In the genomic region with DNA sequence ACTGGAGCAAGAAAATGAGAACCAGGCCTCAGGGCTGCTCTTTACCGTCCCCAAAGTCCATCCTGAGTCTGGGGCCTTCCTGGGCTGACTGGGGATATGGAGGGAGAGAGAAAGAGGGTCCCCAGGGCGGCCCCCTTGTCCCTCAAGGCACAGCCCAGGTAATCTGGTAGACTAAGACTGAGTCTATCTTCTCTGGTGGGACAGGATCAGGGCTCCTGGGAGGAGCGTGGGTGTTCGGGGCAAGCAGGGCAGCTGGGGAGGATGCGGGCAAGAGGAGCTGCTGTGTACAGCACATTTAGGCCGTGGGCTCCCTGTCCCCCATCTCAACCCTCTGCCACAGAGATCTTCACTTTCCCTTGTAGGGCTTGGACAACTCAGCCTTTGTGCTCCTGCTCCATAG, we compare ENCODE assay signal across 12 mouse cellular contexts. TPM values are rescaled to one million over a fixed set of nuclear protein-coding genes. Genes with fewer than 3 reads are reported as not detected.
DNase-seq lines count a peak whose midpoint lies in the region; ATAC-seq and TF ChIP-seq lines count a peak whose summit lies in the region.
"Had no signal": no experiment of that assay in that cellular context is flagged by ENCODE, and none has a peak within 500 bp of the region (broad histone marks: within the 10 kb centered on the region; RNA-seq: fewer than 3 reads in every experiment).

No protein-coding gene starts in this region.

- peaks cover 58% of the 10 kb centered on the region for H3K4me1 ChIP-seq in kidney, postnatal 0 days (replicated peaks; ENCODE audit: insufficient read depth, low read length)
- peaks cover 31% of the 10 kb centered on the region for H3K4me1 ChIP-seq in forebrain, embryonic 14.5 days (ENCODE audit: control insufficient read depth, insufficient read depth, low read length)
- H3K4me1 ChIP-seq in intestine, embryonic 16.5 days (ENCODE audit: control insufficient read depth, insufficient read depth, low read length): peaks cover 67% of the 10 kb centered on the region
- peaks cover 77% of the 10 kb centered on the region for H3K4me1 ChIP-seq in neural tube, embryonic 12.5 days

- H3K27me3 ChIP-seq in kidney, postnatal 0 days (ENCODE audit: insufficient read depth, low read length): no peaks in the 10 kb centered on the region
- H3K27me3 ChIP-seq in forebrain, embryonic 14.5 days (replicated peaks; ENCODE audit: control insufficient read depth, insufficient read depth, low read length): no peaks in the 10 kb centered on the region
- H3K27me3 ChIP-seq in intestine, embryonic 16.5 days (replicated peaks; ENCODE audit: control insufficient read depth, insufficient read depth, low read length): no peaks in the 10 kb centered on the region
- no peaks in the 10 kb centered on the region; the same call in 1 of the 2 replicates for H3K27me3 ChIP-seq in neural tube, embryonic 12.5 days (replicated peaks)

- no peak for ATAC-seq in kidney, postnatal 0 days (replicated peaks; ENCODE audit: low FRiP score, low read depth)
- no peak for ATAC-seq in forebrain, embryonic 14.5 days
- ATAC-seq in intestine, embryonic 16.5 days: no peak
- no peak for ATAC-seq in neural tube, embryonic 12.5 days (ENCODE audit: low FRiP score, low read depth)

- H3K4me2 ChIP-seq in kidney, postnatal 0 days (ENCODE audit: low read length): peak overlapping the region; percentile 97
- peak overlapping the region; percentile 94 for H3K4me2 ChIP-seq in forebrain, embryonic 14.5 days (ENCODE audit: low read length)
- peak overlapping the region; percentile 92 for H3K4me2 ChIP-seq in intestine, embryonic 16.5 days (ENCODE audit: low read depth, low read length)
- peak overlapping the region; percentile 91 for H3K4me2 ChIP-seq in neural tube, embryonic 12.5 days (replicated peaks)

- TF ChIP-seq CTCF in kidney, postnatal 0 days (IDR thresholded peaks at IDR 0.05; ENCODE audit: low read depth): no peak

- intact Hi-C loops in left cerebral cortex, postnatal 14 days (cut with DNase I): loop anchor here (10.0 kb wide), 1 partner anchor 94 kb away; no protein-coding TSS in a partner anchor

- H3K9me3 ChIP-seq in kidney, postnatal 0 days (replicated peaks; ENCODE audit: low read length): no peaks in the 10 kb centered on the region
- no peaks in the 10 kb centered on the region for H3K9me3 ChIP-seq in forebrain, embryonic 14.5 days (replicated peaks; ENCODE audit: control insufficient read depth, low read length)
- H3K9me3 ChIP-seq in intestine, embryonic 16.5 days (ENCODE audit: control insufficient read depth, low read length): no peaks in the 10 kb centered on the region
- H3K9me3 ChIP-seq in neural tube, embryonic 12.5 days: no peaks in the 10 kb centered on the region

- peak overlapping the region; percentile 98 for H3K9ac ChIP-seq in kidney, postnatal 0 days (ENCODE audit: low read depth, low read length)
- H3K9ac ChIP-seq in forebrain, embryonic 14.5 days (ENCODE audit: low read length): peak overlapping the region; percentile 91
- peak overlapping the region; percentile 100 for H3K9ac ChIP-seq in intestine, embryonic 16.5 days (ENCODE audit: low read depth, low read length)
- H3K9ac ChIP-seq in neural tube, embryonic 12.5 days: no peak overlapping the region

- H3K4me3 ChIP-seq in kidney, postnatal 0 days (replicated peaks; ENCODE audit: low read depth, low read length): peak overlapping the region; percentile 93
- H3K4me3 ChIP-seq in forebrain, embryonic 14.5 days (ENCODE audit: low read depth, low read length): no peak overlapping the region
- peak overlapping the region; percentile 94 for H3K4me3 ChIP-seq in intestine, embryonic 16.5 days (ENCODE audit: low read length)
- H3K4me3 ChIP-seq in neural tube, embryonic 12.5 days: no peak overlapping the region; the same call in 1 of the 2 replicates

- peaks cover 6% of the 10 kb centered on the region; the same call in 1 of the 2 replicates for H3K36me3 ChIP-seq in kidney, postnatal 0 days (ENCODE audit: insufficient read depth, low read length)
- peaks cover 24% of the 10 kb centered on the region; the same call in 1 of the 2 replicates for H3K36me3 ChIP-seq in forebrain, embryonic 14.5 days (ENCODE audit: control insufficient read depth, insufficient read depth, low read length)
- H3K36me3 ChIP-seq in intestine, embryonic 16.5 days (ENCODE audit: control insufficient read depth, insufficient read depth, low read length): peaks cover 18% of the 10 kb centered on the region; the same call in 1 of the 2 replicates
- peaks cover 10% of the 10 kb centered on the region; the same call in 1 of the 2 replicates for H3K36me3 ChIP-seq in neural tube, embryonic 12.5 days
- H3K36me3 ChIP-seq: G1E had no signal

- H3K27ac ChIP-seq in kidney, postnatal 0 days: peak overlapping the region; percentile 43
- H3K27ac ChIP-seq in forebrain, embryonic 14.5 days (ENCODE audit: low read depth, low read length): no peak overlapping the region
- peak overlapping the region; percentile 94 for H3K27ac ChIP-seq in intestine, embryonic 16.5 days (ENCODE audit: low read length)
- H3K27ac ChIP-seq in neural tube, embryonic 12.5 days: no peak overlapping the region

- no peak for DNase-seq in kidney, postnatal 0 days (ENCODE audit: low spot score)
- DNase-seq in kidney, postnatal 14 days: no peak
- DNase-seq in forebrain, embryonic 14.5 days (ENCODE audit: low spot score): no peak
- DNase-seq in left cerebral cortex, postnatal 14 days (ENCODE audit: low spot score in 2 of 2): no peak
- DNase-seq in gastrocnemius, postnatal 25 days: no peak
- no peak for DNase-seq in spleen, postnatal 14 days (ENCODE audit: low spot score in 2 of 2)
- DNase-seq: lung, adult 2 months; thymus, postnatal 4 days had no signal

- 45% methylated on average over 6 of the region's 6 CpGs for WGBS in kidney, postnatal 0 days
- 46% methylated on average over 6 of the region's 6 CpGs for WGBS in forebrain, embryonic 14.5 days
- whole genome bisulfite sequencing in intestine, embryonic 16.5 days: 61% methylated on average over 6 of the region's 6 CpGs
- 71% methylated on average over 6 of the region's 6 CpGs for WGBS in neural tube, embryonic 12.5 days

RNA-seq across cellular contexts. Expression of a gene that starts 3.6 kb away (rescaled TPM):
- polyA plus RNA-seq in kidney, postnatal 0 days (2015; fragmentation: Nextera tagmentation; extraction: Ambion mirVana): 28.5 and 29.1 TPM in 2 replicates
- 6.9 and 9.0 TPM in 2 replicates for polyA plus RNA-seq in forebrain, embryonic 14.5 days (2014; fragmentation: Nextera tagmentation; extraction: Ambion mirVana)
- polyA plus RNA-seq in intestine, embryonic 16.5 days (2015; fragmentation: Nextera tagmentation; extraction: Ambion mirVana): 18.3 and 18.7 TPM in 2 replicates
- polyA plus RNA-seq in neural tube, embryonic 12.5 days (2016; fragmentation: Nextera tagmentation; extraction: Ambion mirVana): 10.8 and 11.3 TPM in 2 replicates
- total RNA-seq in left cerebral cortex, postnatal 14 days (2021): 10 to 100 TPM; 15.6 to 20.2 TPM
- 10 to 100 TPM; 51.3 to 98.7 TPM for total RNA-seq in gastrocnemius, postnatal 25 days (2021)
- total RNA-seq: G1E; hematopoietic stem cell, adult 5-6 weeks had no signal
- polyA plus RNA-seq: G1E had no signal

Comparison
In these comparisons a context has a peak if more than half of its experiments do, and no peak if none do; other contexts are left out.
1. H3K27ac ChIP-seq: peak in kidney, postnatal 0 days (single experiment) and intestine, embryonic 16.5 days (single experiment); none in forebrain, embryonic 14.5 days (single experiment) and neural tube, embryonic 12.5 days (single experiment).
2. H3K4me3 ChIP-seq: peak in kidney, postnatal 0 days (single experiment) and intestine, embryonic 16.5 days (single experiment); none in forebrain, embryonic 14.5 days (single experiment) and neural tube, embryonic 12.5 days (single experiment).
3. Peak in every context shown above with its lines, with median percentiles within 50 percentile points of each other: H3K4me2 ChIP-seq.